Mouse (Mus musculus) common myeloid progenitor, adult 5-6 weeks (primary cell): ENCODE measurements at regions not wholly inside any gene's neighbourhood (a gene's known extent, or its start where the extent isn't known, plus 50 kb on each side); places are given as distances from the start of the nearest gene placed in this dataset.

ENCODE experiments used
- ATAC-seq: replicated peaks from 2 replicates; pipeline ENCODE4 v1.8.0; 2016; ENCODE audit warnings: low read depth, mild to moderate bottlenecking, moderate TSS enrichment, inconsistent platforms; ENCODE audit not compliant: poor library complexity, severe bottlenecking

DNA sequence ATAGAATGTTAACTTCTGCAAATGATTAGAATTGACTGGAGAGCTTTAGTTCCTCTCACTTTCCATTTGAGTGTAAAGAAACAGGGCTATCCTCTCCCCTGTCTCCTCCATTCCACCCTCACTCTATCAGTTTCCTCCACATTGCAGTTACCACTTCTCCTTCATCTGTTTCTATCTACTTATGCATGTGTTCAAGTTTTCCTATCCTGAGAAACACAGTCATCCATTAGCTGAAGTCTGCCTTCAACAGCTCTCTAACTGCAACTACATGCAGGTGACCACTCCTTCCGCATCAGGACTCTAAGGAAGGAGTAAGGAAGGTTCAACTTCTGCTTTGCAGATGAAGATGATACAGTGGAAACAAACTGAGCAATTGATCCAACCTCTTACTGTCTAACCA, 291.4 kb downstream of the Mycn start:
- peak; percentile 90 for ATAC-seq

DNA sequence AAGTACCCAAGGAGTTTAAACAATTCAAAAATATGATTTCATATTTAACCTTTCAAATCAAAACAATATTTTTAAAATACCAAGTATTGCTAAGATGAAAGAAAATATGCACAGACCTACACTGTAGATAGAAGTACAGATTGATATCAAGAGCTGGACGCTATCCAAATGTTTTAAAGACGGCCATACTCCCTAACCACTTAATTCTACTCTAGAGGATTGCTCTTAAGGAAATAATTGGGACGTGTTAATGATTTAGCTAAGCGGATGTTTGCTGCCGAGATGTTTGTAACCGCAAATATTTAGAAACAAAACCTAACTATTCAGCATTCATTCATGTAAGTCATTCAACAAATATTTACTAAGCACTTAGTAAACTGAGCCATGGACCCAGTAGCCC, 294.2 kb downstream of the Mycn start:
- ATAC-seq: no peak

DNA sequence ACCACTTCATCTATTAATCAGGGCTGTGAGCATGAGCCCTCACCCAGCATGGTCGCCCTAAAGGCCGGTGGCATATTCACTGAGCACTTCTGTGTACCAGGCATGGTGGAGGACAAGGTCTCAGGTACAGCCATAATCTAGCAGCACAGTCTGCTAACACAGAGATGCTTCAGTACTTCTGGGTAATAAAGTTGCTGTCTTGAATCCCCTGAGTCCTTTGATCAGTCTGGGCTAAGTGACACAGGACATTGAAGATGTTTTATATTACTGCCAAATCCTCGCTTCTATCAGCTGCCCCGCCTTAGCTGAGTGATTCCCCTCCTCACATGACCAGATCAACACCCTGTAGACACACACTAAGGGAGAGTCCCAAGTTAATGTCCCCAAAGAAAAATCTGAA, 296.5 kb downstream of the Mycn start:
- ATAC-seq: no peak

DNA sequence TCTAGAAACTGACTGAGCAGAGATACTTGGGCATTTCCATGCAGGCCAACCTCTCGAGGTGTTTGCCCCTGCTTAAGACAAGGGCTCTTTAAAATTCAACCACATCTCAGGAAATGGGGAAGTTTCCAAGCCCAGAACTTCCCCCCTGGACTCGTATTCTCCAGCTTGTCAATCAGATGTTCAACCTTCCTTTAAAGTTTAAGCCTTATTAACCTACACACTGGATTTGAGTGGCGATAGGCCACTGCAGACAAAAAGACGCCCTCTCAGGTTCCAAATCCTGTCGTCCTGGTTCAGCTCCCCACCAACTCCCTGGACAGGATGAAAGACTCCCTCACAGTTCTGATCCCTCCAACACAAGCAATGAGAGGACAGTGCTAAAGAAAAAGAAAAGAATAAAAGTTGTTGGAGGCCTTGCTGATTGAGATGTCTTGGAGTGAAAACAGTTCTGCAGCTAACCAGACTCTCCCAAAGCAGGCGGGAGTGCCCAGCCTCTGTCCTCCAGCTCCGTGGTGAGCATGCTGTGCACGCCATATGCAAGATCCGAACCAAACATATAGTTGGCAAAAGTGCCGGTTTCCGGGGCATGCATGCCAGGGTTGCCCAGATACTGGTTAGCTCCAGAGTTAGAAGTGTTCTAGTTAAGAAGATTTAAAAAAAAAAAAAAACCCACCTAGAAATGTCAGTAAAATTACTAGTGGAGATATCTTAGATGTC, 298.3 kb downstream of the Mycn start:
- peak; percentile 85 for ATAC-seq

DNA sequence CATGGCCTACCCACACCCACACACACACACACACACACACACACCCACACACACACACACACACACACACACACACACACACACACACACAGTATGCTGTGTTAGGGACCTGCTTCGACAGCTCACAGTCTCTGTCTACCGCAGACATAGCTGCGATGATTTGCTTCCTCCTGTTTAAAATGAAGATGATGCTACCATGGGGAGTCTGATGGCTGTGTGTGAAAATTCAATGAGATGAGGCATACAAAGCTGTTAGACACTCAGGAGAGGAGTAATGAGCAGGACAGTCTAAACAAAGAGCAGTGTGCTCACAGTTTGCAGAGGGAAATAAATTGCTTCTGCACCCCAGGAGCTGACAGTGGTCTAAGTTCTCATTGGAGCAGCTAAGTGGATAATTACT, 306.4 kb downstream of the Mycn start:
- ATAC-seq: no peak

DNA sequence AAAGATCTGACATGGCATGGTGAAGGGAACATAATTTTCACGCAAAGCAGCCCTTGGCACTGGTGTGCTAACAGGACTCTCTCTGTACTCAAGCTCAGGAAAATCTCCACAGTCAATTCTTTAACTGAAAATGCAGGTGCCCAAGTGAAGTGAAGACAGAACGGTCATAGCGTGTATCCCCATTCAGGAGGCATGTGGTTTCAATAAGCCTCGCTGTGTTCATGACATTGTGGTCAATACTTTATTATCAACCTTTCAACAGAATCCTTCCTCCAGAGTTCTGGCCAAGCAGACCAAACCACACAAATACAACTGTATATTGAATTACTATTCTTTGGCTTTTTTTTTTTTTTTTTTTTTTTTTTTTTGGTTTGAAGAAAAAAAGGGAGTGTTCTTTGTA, 314.1 kb downstream of the Mycn start:
- peak; percentile 88 for ATAC-seq

DNA sequence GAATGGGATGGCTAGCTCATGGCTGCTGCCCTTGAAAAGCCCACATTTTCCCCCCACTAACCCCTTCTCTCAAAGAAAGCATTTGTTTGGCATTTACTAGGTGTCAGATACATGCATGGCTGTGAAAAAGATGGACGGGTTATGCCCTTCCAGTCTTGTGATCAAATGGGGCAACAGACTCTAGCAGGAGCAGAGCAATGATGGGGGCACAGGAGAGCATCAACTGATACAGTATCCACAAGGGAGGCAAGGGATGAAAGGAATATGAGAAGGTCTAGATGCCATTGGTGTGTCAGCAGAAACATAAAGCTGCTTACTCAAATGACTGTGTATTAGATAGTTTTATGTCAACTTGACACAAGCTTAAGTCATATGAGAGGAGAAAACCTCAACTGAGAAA, 315.9 kb downstream of the Mycn start:
- ATAC-seq: no peak

DNA sequence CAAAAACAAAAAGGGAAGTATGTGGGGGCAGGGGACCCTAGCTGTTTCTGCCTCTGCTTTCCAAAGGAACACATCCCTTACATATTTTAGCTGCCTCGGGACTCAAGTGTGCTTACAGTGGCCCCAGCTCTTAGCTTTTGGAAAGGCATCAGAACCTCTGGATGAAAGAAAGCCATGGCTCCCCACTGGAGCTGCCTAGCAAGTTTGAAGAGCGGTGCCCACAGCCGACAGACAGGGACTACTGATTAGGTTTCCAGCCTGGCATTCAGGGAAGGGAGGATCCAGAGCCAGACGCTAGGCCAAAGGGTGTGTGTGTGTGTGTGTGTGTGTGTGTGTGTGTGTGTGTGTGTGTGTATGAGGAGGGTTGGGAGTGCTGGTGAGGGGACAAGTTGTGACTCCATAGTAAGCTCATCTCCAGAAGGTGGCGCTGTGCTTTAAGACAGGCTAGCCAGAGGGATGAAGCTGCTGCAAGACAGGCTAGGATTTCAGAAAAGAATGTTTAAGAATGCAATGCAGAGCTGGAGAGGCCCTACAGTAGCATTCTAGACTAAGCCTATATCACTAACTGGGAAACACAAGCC, 318.9 kb downstream of the Mycn start:
- ATAC-seq: peak; percentile 35

DNA sequence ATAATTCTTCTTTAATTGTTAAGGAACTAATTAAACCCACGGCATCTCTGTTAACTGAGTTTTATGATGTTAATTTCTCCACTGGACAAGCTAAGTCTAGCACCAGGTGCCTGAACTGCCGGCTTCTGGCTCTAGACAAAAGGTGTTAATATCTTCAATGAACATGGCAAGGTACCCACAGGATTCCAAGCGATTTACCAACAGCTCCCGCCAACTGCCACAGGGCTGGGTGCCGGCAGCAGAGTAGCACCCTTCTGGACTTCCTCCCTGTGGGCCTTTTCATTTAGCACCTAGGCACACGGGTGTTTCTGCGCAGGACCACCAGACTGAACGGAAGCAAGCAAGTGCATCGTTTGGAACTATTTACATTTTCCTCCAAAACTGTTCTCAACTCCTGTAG, 320.2 kb downstream of the Mycn start:
- ATAC-seq: no peak

DNA sequence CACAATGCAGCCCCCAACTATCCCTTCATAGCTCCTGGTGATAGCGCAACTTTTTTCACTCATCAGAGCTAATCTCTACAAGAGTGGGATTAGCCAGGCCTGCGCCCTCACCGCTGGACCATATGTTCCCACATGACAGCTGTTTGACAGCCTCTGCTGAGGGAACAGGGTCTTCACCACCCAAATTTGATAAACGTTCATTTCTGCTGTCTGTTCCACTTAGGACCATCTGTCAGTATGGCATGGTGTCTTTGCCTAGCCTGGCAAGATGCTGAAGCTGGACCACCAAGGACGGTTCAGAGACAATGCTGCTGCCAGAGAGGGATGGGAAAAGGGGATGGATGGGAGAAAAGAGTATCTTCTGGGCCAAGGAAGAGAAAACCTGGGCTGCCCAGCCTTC, 321.4 kb downstream of the Mycn start:
- ATAC-seq: no peak

DNA sequence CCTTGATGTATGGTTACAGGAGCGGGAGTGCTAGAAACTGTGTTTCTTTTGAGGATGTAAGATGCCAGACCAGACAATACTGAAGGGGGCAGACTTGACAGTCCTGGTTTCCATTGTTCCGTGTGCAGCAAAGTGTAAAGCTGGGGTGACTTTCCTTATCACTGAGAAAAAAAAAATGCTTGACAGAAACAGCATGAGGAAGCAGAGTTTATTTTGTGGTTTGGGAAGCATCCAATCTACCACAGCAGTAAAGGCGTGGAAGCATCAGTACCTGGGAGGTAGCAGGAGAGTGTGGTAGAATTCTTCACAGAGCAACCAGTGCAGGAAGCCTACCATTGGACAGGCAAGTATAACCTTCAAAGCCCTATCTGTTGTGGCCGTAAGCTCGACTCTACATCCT, 322.3 kb downstream of the Mycn start:
- ATAC-seq: peak; percentile 33

DNA sequence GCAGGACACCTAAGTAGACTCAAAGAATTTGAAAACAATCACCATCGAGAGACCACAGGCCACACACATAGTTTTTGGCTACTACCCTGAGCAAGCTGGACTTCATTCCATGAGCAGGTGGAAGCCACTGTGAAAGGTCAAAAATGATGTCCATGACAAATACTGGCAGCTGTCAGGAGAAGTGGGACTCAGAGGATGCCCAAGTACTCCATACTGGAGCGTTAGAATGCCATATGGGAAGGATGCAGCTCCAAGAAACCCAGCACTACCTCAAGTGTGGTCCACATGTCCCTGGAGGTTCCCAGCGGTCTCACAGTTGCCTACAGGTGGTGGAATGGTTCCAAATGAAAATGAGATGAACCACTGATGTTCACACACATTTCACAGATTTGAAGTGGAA, 329.2 kb downstream of the Mycn start:
- no peak for ATAC-seq

DNA sequence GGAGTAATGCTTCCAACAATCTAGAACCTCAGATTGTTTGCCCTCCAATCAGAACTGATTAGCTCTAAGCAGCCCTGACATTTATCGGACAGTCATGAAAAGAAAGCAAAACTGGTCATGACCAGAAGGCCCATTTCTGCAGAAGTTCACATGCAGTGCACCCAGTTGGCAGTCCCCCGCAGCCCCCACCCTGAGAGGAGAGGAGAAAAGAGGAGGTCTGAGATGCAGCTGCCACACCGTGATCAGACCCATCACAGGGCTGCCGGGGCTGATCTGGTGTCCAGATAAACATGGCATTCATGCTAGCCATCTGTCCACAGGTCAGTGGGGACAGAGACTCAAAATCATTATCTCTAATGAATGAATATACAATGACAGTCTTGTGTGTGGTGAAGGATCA, 330.9 kb downstream of the Mycn start:
- ATAC-seq: no peak

DNA sequence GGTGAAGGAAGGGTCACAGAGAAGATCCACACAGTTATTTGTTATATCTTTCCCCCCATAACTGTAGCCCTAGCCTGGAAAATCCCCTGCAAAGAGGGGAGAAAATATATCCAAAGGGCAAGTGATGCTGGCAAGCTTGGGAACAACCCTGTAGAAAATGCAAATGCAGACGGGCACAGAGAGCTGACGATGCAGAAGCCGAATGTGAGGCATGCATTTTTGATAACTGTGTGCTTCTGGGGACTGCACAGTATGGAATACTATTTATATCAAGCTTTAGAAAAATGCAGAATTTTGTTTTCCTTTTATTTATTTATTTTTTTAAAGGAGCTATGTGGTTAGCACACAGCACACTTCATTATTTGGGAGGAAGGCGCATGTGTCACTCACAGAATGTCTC, 333.7 kb downstream of the Mycn start:
- ATAC-seq: no peak

DNA sequence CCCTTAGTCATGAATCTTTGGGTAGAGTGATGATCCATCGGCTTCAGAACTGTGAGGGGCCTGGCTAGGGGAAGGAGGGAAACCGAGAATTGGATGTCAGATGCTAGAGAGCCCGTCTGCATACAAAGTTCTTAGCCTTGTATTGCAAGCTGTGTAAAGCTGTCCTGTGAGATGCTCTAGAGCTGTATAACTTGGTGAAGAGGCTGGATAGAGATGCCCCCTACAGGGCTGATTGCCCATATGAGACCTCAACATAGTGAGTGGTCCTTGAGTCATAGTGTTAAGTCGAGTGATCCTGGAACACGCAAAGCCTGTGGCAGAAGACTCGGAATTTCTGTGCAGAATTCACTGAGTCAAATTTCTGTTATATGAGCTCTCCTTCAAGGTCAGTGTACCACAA, 334.8 kb downstream of the Mycn start:
- ATAC-seq: no peak

DNA sequence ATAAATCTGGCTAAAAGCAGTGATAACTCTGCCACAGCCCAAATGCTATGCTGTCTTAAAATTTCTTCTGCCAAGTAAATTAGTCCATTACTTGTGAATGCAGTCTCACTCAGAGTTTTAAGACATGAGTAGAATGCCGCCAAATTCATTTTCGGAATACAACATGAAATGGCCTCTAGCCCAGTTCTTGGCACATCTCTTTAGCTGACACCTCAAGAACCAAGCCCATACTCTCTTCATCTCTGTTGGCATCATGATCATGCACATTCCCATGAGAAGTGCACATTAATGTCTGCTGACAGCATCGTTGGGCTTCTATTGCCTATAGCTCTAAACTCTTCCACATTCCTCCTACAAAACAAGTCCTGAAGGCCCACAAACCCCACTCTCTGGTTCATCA, 336.2 kb downstream of the Mycn start:
- no peak for ATAC-seq

DNA sequence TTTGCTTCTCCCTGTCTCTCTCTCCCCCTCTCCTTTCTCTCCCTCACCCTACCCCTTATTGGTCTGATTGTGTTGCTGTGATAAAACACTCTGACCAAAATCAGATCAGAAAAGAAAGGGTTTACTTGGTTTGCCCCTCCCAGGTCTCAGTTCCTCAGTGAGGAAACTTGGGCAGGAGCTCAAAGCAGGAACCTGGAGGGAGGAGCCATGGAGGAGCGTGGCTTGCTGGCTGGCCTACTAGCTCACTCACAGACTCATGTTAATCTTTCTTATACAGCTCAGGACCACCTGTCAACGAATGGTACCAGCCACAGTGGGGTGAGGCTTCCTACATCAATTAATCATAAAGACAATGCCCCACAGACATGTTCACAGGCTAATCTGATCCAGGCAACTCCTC, 339.4 kb downstream of the Fam49a start:
- peak; percentile 82 for ATAC-seq

DNA sequence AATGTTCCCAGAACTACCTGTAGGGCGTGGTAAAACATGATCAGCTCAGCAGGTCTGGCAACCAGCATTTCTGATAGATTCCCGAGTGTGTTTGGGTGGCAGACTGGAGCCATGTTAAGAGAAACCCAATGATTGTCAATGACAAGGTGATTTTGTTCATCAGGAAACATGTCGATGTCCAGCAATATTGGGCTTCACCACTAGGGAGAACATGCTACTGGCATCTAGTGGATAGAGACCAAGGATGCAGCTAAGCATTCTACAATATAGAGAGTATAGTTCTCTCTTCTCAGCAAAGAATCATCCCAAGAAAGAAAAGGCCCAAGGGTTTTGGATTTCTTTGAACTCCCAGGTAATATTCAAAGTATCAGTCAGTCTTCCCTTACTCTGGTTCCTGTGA, 333.5 kb downstream of the Fam49a start:
- ATAC-seq: peak; percentile 76

DNA sequence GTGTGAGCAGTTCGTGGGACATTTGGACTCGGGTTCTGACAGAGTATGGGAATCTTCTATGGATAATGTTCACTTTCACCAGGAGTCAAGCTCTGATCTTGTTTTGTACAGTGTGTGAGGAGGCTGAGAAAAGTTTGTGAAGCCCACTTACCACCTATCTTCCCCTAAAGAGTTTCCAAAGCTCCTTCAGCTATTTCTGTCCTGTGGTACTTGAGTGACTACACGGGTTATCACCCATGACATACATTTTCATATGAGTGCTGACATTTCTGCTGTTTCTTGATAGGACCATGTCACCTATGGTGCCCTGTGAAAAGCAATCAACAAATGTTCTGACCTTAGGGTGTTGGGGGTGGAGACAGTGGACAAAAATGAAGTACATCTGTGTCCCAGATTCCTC, 332.6 kb downstream of the Fam49a start:
- no peak for ATAC-seq

DNA sequence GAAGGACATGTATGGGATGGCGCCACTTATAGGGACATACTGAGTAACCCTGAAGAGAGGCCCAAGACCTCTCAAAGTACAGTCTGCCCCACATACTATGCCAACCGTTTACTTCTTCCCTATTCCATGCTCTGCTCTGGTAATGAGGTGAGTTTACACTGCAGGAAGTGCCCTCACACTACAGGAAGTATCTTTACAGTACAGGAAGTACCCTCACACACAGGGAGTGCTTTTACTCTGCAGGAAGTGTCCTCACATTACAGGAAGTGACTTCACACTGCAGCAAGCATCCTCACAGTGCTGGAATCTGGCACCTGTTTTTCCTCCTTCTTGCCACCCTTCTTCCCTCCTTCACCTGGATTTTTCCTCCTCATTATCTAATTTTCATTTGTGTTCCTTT, 331.4 kb downstream of the Fam49a start:
- ATAC-seq: peak; percentile 60

DNA sequence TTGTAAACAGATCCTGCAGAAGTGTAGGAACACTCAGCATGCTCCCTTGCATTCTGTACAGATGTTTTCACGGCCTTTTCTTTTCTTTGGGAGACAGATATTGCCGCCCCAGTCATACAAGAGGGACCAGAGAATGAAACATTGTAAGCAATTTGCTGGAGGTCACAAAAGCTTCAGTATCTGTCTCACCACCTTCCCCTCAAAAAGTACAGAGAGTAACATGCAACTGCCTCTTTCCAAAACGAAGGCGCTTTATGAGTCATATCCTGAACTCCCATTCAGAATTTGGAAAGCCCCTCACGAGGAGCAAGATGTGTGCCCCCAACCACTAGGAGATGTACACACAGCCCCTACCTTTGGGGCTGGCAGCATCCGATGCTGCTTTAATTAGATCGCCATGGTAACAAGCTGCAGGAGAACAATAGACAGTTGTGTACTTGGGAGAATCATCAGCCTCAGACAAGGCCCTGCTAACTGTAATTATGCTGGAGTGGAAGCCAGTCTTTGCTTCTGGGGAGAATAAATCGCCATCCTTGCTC, 328.9 kb downstream of the Fam49a start:
- ATAC-seq: no peak

DNA sequence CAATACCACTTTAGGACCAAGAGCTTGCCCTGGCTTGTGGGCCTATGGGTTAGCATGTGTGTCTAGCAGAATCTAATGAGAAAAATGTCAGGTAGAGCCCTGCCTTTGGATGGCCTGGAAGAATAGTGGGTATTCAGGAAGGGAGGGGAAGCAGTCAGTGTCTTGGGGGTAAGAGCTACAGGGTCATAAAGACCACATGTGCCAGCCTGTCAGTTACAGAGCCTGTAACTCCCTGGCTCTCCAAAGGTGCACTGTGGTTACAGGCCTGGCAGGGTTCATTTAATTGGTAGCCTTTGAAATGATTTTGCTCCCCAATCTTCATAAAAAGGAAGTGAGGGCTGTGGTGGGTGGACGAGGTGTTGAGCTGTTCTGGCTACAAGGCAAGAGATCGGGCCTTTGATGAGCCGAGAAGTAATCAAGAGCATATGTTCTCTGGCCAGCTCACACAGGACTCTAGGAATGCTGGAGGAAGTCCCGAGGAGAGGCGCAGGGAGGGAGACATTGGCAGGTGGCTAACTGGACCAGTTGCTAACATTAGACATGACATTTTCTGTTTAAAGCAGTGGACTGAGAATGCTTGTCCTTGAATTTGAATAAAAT, 326.9 kb downstream of the Fam49a start:
- ATAC-seq: 0 out of 2 replicates have a peak, but pooled peaks have one; percentile 22
